Mouse (Mus musculus): ENCODE measurements around the gene Zfp36l1.

Zfp36l1 gene

GRCm38 (mm10) chr12:80096734-80097133 is 16.1 kb downstream of the Zfp36l1 start:
- H3K9me3 ChIP-seq (ENCODE audit: low read length) = no peaks in the 10 kb centered on the region
- TF ChIP-seq POU5F1 (IDR thresholded peaks at IDR 0.05; ENCODE audit: borderline replicate concordance, low read length) = no peak
- TF ChIP-seq NANOG (IDR thresholded peaks at IDR 0.05; ENCODE audit: borderline replicate concordance, low read length) = no peak
- no peak for TF ChIP-seq CTCF (conservative IDR thresholded peaks at IDR 0.05; ENCODE audit: low read length)
- H3K36me3 ChIP-seq (ENCODE audit: insufficient read depth, low read length) = no peaks in the 10 kb centered on the region
- H3K4me3 ChIP-seq (replicated peaks; ENCODE audit: low read length) = no peak overlapping the region
- H3K4me1 ChIP-seq (replicated peaks; ENCODE audit: low read depth, low read length) = peaks cover 10% of the 10 kb centered on the region
- peaks cover 54% of the 10 kb centered on the region for H3K27me3 ChIP-seq (ENCODE audit: insufficient read depth, low read length)

- Histone ChIP-seq H3K27me3 (ENCODE audit: insufficient read depth, low read length) (peaks cover 40% of the 10 kb centered on the region), H3K4me3 (replicated peaks; ENCODE audit: low read length) (no peak overlapping the region), H3K4me1 (replicated peaks; ENCODE audit: low read depth, low read length) (peaks cover 31% of the 10 kb centered on the region), H3K36me3 (ENCODE audit: insufficient read depth, low read length) (no peaks in the 10 kb centered on the region), H3K9me3 (ENCODE audit: low read length) (no peaks in the 10 kb centered on the region)
- no peak for TF ChIP-seq POU5F1 (IDR thresholded peaks at IDR 0.05; ENCODE audit: borderline replicate concordance, low read length)
These were observed 20.0 kb downstream of the Zfp36l1 start for GRCm38 (mm10) chr12:80092787-80093186.

DNA sequence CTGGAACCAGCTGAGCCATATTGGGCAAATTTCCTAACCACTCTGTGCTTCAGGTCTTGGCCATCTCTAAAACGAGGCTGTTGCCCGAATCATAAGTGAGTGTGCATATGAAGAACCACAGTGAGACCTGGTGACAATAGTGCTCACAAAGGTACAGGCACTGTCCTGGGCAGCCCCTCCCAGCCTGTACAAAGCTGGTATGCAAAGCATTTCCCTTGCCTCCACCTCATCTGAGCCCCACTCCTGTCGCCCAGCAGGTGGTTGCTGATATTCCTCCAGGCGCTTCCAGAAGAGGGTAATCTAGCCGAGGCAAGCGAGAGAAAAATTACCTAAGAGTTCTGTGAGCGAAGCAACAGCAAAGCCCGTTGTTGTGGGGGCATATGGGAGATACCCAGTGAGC is 21.7 kb downstream of the Zfp36l1 start:
- Histone ChIP-seq H3K4me1 (replicated peaks; ENCODE audit: low read depth, low read length) (peaks cover 31% of the 10 kb centered on the region), H3K4me3 (replicated peaks; ENCODE audit: low read length) (no peak overlapping the region), H3K36me3 (ENCODE audit: insufficient read depth, low read length) (no peaks in the 10 kb centered on the region), H3K27me3 (ENCODE audit: insufficient read depth, low read length) (peaks cover 38% of the 10 kb centered on the region), H3K9me3 (ENCODE audit: low read length) (no peaks in the 10 kb centered on the region)
- TF ChIP-seq NANOG (IDR thresholded peaks at IDR 0.05; ENCODE audit: borderline replicate concordance, low read length) = no peak
- no peak for TF ChIP-seq CTCF (conservative IDR thresholded peaks at IDR 0.05; ENCODE audit: low read length)
- TF ChIP-seq POU5F1 (IDR thresholded peaks at IDR 0.05; ENCODE audit: borderline replicate concordance, low read length) = no peak

- Histone ChIP-seq H3K36me3 (ENCODE audit: insufficient read depth, low read length) (no peaks in the 10 kb centered on the region), H3K27me3 (ENCODE audit: insufficient read depth, low read length) (peaks cover 38% of the 10 kb centered on the region), H3K4me3 (replicated peaks; ENCODE audit: low read length) (no peak overlapping the region), H3K4me1 (replicated peaks; ENCODE audit: low read depth, low read length) (peaks cover 31% of the 10 kb centered on the region), H3K9me3 (ENCODE audit: low read length) (no peaks in the 10 kb centered on the region)
- no peak for TF ChIP-seq POU5F1 (IDR thresholded peaks at IDR 0.05; ENCODE audit: borderline replicate concordance, low read length)
- TF ChIP-seq CTCF (conservative IDR thresholded peaks at IDR 0.05; ENCODE audit: low read length) = no peak
- no peak for TF ChIP-seq NANOG (IDR thresholded peaks at IDR 0.05; ENCODE audit: borderline replicate concordance, low read length)
These were observed 22.3 kb downstream of the Zfp36l1 start for GRCm38 (mm10) chr12:80090529-80090928.

- Histone ChIP-seq H3K9me3 (ENCODE audit: low read length) (no peaks in the 10 kb centered on the region), H3K4me3 (replicated peaks; ENCODE audit: low read length) (no peak overlapping the region), H3K4me1 (replicated peaks; ENCODE audit: low read depth, low read length) (peaks cover 46% of the 10 kb centered on the region), H3K36me3 (ENCODE audit: insufficient read depth, low read length) (no peaks in the 10 kb centered on the region), H3K27me3 (ENCODE audit: insufficient read depth, low read length) (peaks cover 24% of the 10 kb centered on the region)
- TF ChIP-seq CTCF (conservative IDR thresholded peaks at IDR 0.05; ENCODE audit: low read length) = no peak
- no peak for TF ChIP-seq NANOG (IDR thresholded peaks at IDR 0.05; ENCODE audit: borderline replicate concordance, low read length)
- TF ChIP-seq POU5F1 (IDR thresholded peaks at IDR 0.05; ENCODE audit: borderline replicate concordance, low read length) = no peak
These were observed 24.7 kb downstream of the Zfp36l1 start for GRCm38 (mm10) chr12:80088143-80088542.

- TF ChIP-seq CTCF (conservative IDR thresholded peaks at IDR 0.05; ENCODE audit: low read length) = no peak
- TF ChIP-seq POU5F1 (IDR thresholded peaks at IDR 0.05; ENCODE audit: borderline replicate concordance, low read length) = no peak
- TF ChIP-seq NANOG (IDR thresholded peaks at IDR 0.05; ENCODE audit: borderline replicate concordance, low read length) = no peak
- H3K4me3 ChIP-seq (replicated peaks; ENCODE audit: low read length) = no peak overlapping the region
- peaks cover 10% of the 10 kb centered on the region; the same call in 1 of the 2 replicates for H3K27me3 ChIP-seq (ENCODE audit: insufficient read depth, low read length)
- H3K36me3 ChIP-seq (ENCODE audit: insufficient read depth, low read length) = no peaks in the 10 kb centered on the region
- no peaks in the 10 kb centered on the region for H3K9me3 ChIP-seq (ENCODE audit: low read length)
- peaks cover 32% of the 10 kb centered on the region for H3K4me1 ChIP-seq (replicated peaks; ENCODE audit: low read depth, low read length)
These were observed 28.2 kb downstream of the Zfp36l1 start for GRCm38 (mm10) chr12:80084446-80085112.

DNA sequence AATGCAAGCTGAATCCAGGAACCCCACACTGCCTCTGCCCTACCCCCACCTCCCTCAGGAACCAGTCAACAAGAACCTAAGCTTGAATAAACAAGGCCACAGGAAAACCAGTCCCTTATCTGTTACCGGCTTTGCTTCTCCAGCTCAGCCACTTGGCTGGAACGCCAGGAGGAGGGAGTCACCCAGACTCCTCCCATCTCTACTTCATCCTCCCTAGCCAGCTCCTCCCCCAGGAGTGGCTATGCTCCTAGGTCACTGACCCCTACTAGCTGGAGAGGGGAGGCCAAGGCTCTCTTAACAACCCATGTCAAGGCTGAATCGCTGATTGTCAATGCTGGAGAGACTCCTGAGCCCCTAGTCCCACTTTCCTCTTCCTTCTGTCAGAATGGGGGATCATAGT is 28.9 kb downstream of the Zfp36l1 start:
- Histone ChIP-seq H3K9me3 (ENCODE audit: low read length) (no peaks in the 10 kb centered on the region), H3K4me1 (replicated peaks; ENCODE audit: low read depth, low read length) (peaks cover 32% of the 10 kb centered on the region), H3K4me3 (replicated peaks; ENCODE audit: low read length) (no peak overlapping the region), H3K36me3 (ENCODE audit: insufficient read depth, low read length) (no peaks in the 10 kb centered on the region), H3K27me3 (ENCODE audit: insufficient read depth, low read length) (0 out of 2 replicates have a peak, but pooled peaks cover 13% of the 10 kb centered on the region)
- no peak for TF ChIP-seq POU5F1 (IDR thresholded peaks at IDR 0.05; ENCODE audit: borderline replicate concordance, low read length)
- no peak for TF ChIP-seq NANOG (IDR thresholded peaks at IDR 0.05; ENCODE audit: borderline replicate concordance, low read length)
- no peak for TF ChIP-seq CTCF (conservative IDR thresholded peaks at IDR 0.05; ENCODE audit: low read length)

- TF ChIP-seq POU5F1 (IDR thresholded peaks at IDR 0.05; ENCODE audit: borderline replicate concordance, low read length) (no peak), NANOG (IDR thresholded peaks at IDR 0.05; ENCODE audit: borderline replicate concordance, low read length) (no peak), CTCF (conservative IDR thresholded peaks at IDR 0.05; ENCODE audit: low read length) (no peak)
These were observed 29.5 kb downstream of the Zfp36l1 start for GRCm38 (mm10) chr12:80083133-80083821.

More at GRCm38 (mm10) chr12:80083133-80083821, 29.5 kb downstream of the Zfp36l1 start:
- H3K9me3 ChIP-seq (ENCODE audit: low read length) = no peaks in the 10 kb centered on the region
- no peak overlapping the region for H3K4me3 ChIP-seq (replicated peaks; ENCODE audit: low read length)
- H3K4me1 ChIP-seq (replicated peaks; ENCODE audit: low read depth, low read length) = peaks cover 32% of the 10 kb centered on the region
- no peaks in the 10 kb centered on the region for H3K36me3 ChIP-seq (ENCODE audit: insufficient read depth, low read length)
- H3K27me3 ChIP-seq (ENCODE audit: insufficient read depth, low read length) = peaks cover 17% of the 10 kb centered on the region; the same call in 1 of the 2 replicates

All from E14TG2a.4 (cell line).